Mouse (Mus musculus) CH12.LX (cell line): ENCODE results near the gene Dnaja3.

ENCODE experiments used
- BHLHE40 ChIP-seq: IDR thresholded peaks from 2 replicates; pipeline ENCODE4 v1.6.1; 2011; ENCODE audit warnings: mild to moderate bottlenecking, low read depth, low read length, improper control_type of control experiment
- CTCF ChIP-seq, 2 experiments: IDR thresholded peaks in 1 of 2; conservative IDR thresholded peaks in 1 of 2; 2 replicates each; pipeline ENCODE4 v1.5.1; 2011 to 2012; ENCODE audit warnings: low read depth in 2 of 2, low read length in 2 of 2, improper control_type of control experiment in 1 of 2, inconsistent platforms in 1 of 2, mild to moderate bottlenecking in 1 of 2, moderate library complexity in 1 of 2
- GABPA ChIP-seq: IDR thresholded peaks from 2 replicates; pipeline ENCODE4 v1.6.1; 2012; ENCODE audit warnings: low read depth, low read length, improper control_type of control experiment, inconsistent platforms; ENCODE audit not compliant: insufficient replicate concordance
- JUN ChIP-seq: IDR thresholded peaks from 2 replicates; pipeline ENCODE4 v1.6.1; 2011; ENCODE audit warnings: low read depth, mild to moderate bottlenecking, low read length, improper control_type of control experiment, moderate library complexity; ENCODE audit not compliant: insufficient read depth
- MEF2A ChIP-seq: IDR thresholded peaks from 2 replicates; pipeline ENCODE4 v1.6.1; 2014; ENCODE audit warnings: low read depth, mild to moderate bottlenecking, inconsistent platforms, low read length, improper control_type of control experiment, borderline replicate concordance
- MXI1 ChIP-seq: IDR thresholded peaks from 2 replicates; pipeline ENCODE4 v1.6.1; 2011; ENCODE audit warnings: mild to moderate bottlenecking, low read depth, low read length, improper control_type of control experiment
- NRF1 ChIP-seq: IDR thresholded peaks from 2 replicates; pipeline ENCODE4 v1.6.1; 2014; ENCODE audit warnings: low read depth, mild to moderate bottlenecking, inconsistent platforms, low read length, improper control_type of control experiment, moderate library complexity
- POLR2A ChIP-seq: IDR thresholded peaks from 2 replicates; pipeline ENCODE4 v1.6.1; 2011; ENCODE audit warnings: low read depth, mild to moderate bottlenecking, improper control_type of control experiment, low read length
- POLR2AphosphoS2 ChIP-seq: IDR thresholded peaks from 2 replicates; pipeline ENCODE4 v1.6.1; 2011; ENCODE audit warnings: low read depth, low read length, improper control_type of control experiment

DNA sequence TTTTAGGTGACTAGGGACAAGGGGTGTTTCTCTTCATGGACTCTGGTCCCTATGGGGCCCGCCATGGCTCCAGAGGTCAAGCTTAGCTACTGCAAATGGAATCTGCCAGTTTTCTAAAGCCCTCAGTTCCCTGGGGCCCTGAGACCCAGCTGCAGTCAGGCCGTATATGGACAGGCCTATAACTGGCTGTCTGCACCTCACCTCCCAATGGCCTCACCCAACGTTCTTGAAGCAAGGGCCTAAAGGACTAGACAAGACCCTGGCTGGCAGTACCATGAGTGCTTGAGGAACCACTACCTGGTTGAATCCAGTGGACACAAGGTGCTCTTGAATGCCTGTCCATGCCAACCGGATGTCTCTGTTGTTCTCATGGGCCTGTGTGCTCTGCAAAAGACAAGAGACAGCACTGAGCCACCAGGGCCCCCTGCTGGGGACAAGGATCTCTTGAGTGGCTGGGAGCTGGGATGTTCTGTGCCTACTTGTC lies 15.5 kb downstream of the Dnaja3 start:
- TF ChIP-seq MEF2A (no peak), MXI1 (no peak), POLR2A (no peak), CTCF (conservative IDR thresholded peaks at IDR 0.05 in 1 of 2, IDR thresholded peaks at IDR 0.05 in 1 of 2; ENCODE audit: low read depth in 2 of 2, low read length in 2 of 2) (peak in 1 of 2 experiments; percentile 45; a peak in 2 of 4 replicates), NRF1 (no peak), GABPA (no peak), BHLHE40 (no peak), POLR2AphosphoS2 (no peak), JUN (no peak)
